Mouse (Mus musculus) kidney, embryonic 16.5 days (tissue): ENCODE measurements around the gene Brd7. TPM values are rescaled to one million over a fixed set of nuclear protein-coding genes. Genes with fewer than 3 reads are reported as not detected.

Experiments used
- ATAC-seq: fragments of 200-750 bp; cut with Nextera tagmentation; 2 replicates; pipeline ENCODE4 v1.8.0; 2017; ENCODE audit warnings: moderate TSS enrichment; ENCODE audit not compliant: low FRiP score, low TSS enrichment
- H3K27ac ChIP-seq: fragments of 300-500 bp; sonication (generic); 2 replicates; pipeline ENCODE4 v1.5.1; 2014; ENCODE audit warnings: low read length
- H3K27me3 ChIP-seq: fragments of 300-500 bp; sonication (generic); 2 replicates; pipeline ENCODE4 v1.6.1; 2014; ENCODE audit warnings: low read length, control low read depth, mixed read lengths; ENCODE audit not compliant: insufficient read depth
- H3K36me3 ChIP-seq: fragments of 300-500 bp; sonication (generic); 2 replicates; pipeline ENCODE4 v1.6.1; 2014; ENCODE audit warnings: low read length, control low read depth, mixed read lengths; ENCODE audit not compliant: insufficient read depth
- H3K4me1 ChIP-seq: fragments of 300-500 bp; sonication (generic); 2 replicates; pipeline ENCODE4 v1.6.1; 2014; ENCODE audit warnings: low read length, control low read depth, mixed read lengths; ENCODE audit not compliant: insufficient read depth
- H3K4me2 ChIP-seq: fragments of 300-500 bp; sonication (generic); replicated peaks from 2 replicates; pipeline ENCODE4 v1.6.1; 2014; ENCODE audit warnings: low read depth, low read length
- H3K4me3 ChIP-seq: fragments of 300-500 bp; sonication (generic); 2 replicates; pipeline ENCODE4 v1.5.1; 2014; ENCODE audit warnings: mild to moderate bottlenecking, low read length
- H3K9ac ChIP-seq: fragments of 300-500 bp; sonication (generic); replicated peaks from 2 replicates; pipeline ENCODE4 v1.6.1; 2014; ENCODE audit warnings: low read length
- H3K9me3 ChIP-seq: fragments of 300-500 bp; sonication (generic); 2 replicates; pipeline ENCODE4 v1.6.1; 2016; ENCODE audit warnings: low read length, control low read depth
- WGBS: fragments of 180-500 bp; shearing (Covaris S2); extraction: QIAGEN DNeasy Blood & Tissue Kit; methylation state at CpG from one replicate; pipeline ENCODE4 v1.1.7; 2014; 5-methylcytosine and 5-hydroxymethylcytosine counted together
- polyA plus RNA-seq: library from polyadenylated mRNA; unstranded; fragments of >200 nt; fragmentation: Nextera tagmentation; extraction: Ambion mirVana; gene quantifications from 2 replicates; pipeline ENCODE4 v1.2.1, GENCODE M21; 2015

Brd7 gene
- polyA plus RNA-seq, 1 experiment from 2014 or later, result 61.1 TPM

GRCm38 (mm10) chr8:88382311-88383163 lies 20.5 kb upstream of the Brd7 start:
- no peaks in the 10 kb centered on the region for H3K4me1 ChIP-seq
- WGBS, result 57% methylated on average over 31 of the region's 31 CpGs
- H3K4me3 ChIP-seq, result no peak overlapping the region
- H3K4me2 ChIP-seq, result no peak overlapping the region; the same call in 1 of the 2 replicates
- H3K27ac ChIP-seq, result no peak overlapping the region
- no peak for ATAC-seq
- H3K36me3 ChIP-seq, result no peaks in the 10 kb centered on the region
- 0 out of 2 replicates have a peak, but pooled peaks cover 3% of the 10 kb centered on the region for H3K9me3 ChIP-seq
- no peaks in the 10 kb centered on the region for H3K27me3 ChIP-seq
- H3K9ac ChIP-seq, result no peak overlapping the region

DNA sequence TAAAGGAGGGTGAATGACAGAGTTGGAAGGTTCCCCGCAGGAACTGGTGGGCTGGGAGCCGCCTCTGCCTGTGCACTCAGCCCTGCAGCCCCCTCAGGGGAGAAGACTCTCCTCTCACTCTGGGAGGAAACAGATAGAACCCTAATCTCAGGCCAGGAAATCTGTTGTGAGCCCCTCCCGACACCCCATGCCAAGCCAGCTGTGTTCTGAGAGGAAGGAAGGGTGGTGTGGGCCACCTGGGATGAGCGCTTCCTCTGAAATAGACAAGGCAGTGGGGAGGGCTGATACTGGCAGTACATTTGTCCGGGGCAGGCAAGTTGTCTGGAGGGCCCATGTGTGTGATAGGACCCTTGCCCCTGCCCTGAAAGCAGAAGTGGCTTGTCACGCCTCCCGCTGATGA lies 18.5 kb upstream of the Brd7 start:
- no peak overlapping the region for H3K9ac ChIP-seq

DNA sequence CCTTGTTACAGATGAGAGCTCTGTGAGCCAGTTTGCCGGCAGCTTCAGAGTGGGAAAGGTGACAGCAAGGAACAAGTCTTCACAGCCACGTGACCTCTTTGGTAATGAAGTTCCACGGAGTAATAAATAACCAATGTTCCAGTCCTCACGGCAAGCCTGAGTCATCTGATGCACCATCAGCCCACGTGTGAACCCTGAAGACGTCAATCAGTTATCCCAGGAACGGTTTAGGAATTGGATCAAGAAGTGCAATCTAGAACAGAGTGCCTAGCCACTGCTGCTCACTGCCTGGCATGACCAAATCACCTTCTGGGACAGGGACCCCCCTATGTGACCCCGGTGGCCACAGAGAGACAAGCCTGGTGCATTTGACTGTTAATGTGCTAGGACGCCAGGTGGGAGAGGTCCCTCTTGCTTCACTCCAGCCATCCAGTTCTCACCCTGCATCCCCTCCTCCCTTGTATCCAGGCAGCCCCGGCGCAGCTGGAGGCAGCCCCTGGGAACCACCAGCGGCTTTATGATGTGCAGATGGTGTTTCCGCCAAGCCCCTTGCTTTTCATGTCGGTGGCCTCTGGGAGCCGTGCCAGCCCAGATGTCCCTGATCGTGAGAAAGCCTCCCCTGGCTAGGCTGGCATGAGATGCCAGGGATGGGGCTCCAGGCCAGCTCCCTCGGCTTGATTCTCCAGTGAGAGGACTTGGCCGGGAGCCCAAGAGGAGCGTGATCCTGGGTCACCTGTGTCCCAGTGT lies 15.0 kb upstream of the Brd7 start:
- Histone ChIP-seq H3K4me2 (no peak overlapping the region), H3K36me3 (no peaks in the 10 kb centered on the region), H3K9me3 (no peaks in the 10 kb centered on the region), H3K4me1 (peaks cover 8% of the 10 kb centered on the region), H3K9ac (no peak overlapping the region), H3K4me3 (no peak overlapping the region), H3K27me3 (no peaks in the 10 kb centered on the region), H3K27ac (no peak overlapping the region)
- 22% methylated on average over 19 of the region's 19 CpGs for WGBS
- peak; percentile 39; the same call in 1 of the 2 replicates for ATAC-seq

More for the DNA sequence above, 18.5 kb upstream of the Brd7 start:
- Histone ChIP-seq H3K27ac (no peak overlapping the region), H3K9me3 (0 out of 2 replicates have a peak, but pooled peaks cover 3% of the 10 kb centered on the region), H3K4me1 (peaks cover 8% of the 10 kb centered on the region), H3K27me3 (no peaks in the 10 kb centered on the region), H3K36me3 (no peaks in the 10 kb centered on the region), H3K4me3 (no peak overlapping the region), H3K4me2 (no peak overlapping the region)
- 0 out of 2 replicates have a peak, but pooled peaks have one; percentile 43 for ATAC-seq
- WGBS, result 74% methylated on average over 7 of the region's 7 CpGs

GRCm38 (mm10) chr8:88371522-88371921 lies 9.5 kb upstream of the Brd7 start:
- ATAC-seq, result no peak
- WGBS, result 93% methylated on average over 2 of the region's 2 CpGs
- no peaks in the 10 kb centered on the region for H3K9me3 ChIP-seq

DNA sequence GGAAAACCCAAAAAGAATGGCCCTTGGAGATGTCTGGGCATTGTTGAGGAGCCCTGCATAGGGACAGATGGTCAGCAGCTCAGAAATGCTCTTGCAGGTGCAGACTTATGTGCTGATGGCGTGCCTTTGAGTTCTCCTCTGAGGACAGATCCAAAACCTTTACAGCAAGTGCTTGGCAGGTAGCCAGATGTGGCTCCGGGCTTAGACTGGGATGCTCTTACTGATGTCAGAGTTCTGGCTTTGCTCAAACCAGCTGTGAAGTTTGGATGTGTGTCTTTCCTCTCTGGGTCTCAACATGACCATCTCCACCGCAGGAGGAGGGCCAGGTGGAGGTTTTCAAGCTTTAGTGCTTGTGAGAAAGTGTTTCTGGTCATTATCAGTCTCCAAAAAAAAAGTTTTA lies 7.8 kb upstream of the Brd7 start:
- H3K9ac ChIP-seq, result no peak overlapping the region
- WGBS, result 51% methylated on average over 3 of the region's 3 CpGs
- peaks cover 7% of the 10 kb centered on the region for H3K4me1 ChIP-seq
- H3K36me3 ChIP-seq, result no peaks in the 10 kb centered on the region
- no peaks in the 10 kb centered on the region for H3K27me3 ChIP-seq
- no peak overlapping the region for H3K27ac ChIP-seq
- ATAC-seq, result no peak
- no peak overlapping the region for H3K4me2 ChIP-seq
- H3K9me3 ChIP-seq, result no peaks in the 10 kb centered on the region
- no peak overlapping the region for H3K4me3 ChIP-seq

More at GRCm38 (mm10) chr8:88371522-88371921, 9.5 kb upstream of the Brd7 start:
- Histone ChIP-seq H3K4me2 (no peak overlapping the region), H3K36me3 (no peaks in the 10 kb centered on the region), H3K9ac (no peak overlapping the region), H3K27me3 (no peaks in the 10 kb centered on the region), H3K27ac (no peak overlapping the region), H3K4me1 (peaks cover 7% of the 10 kb centered on the region), H3K4me3 (no peak overlapping the region)

- H3K4me3 ChIP-seq, result no peak overlapping the region
- H3K4me2 ChIP-seq, result no peak overlapping the region
- H3K4me1 ChIP-seq, result peaks cover 7% of the 10 kb centered on the region
- H3K9me3 ChIP-seq, result no peaks in the 10 kb centered on the region
- 9% methylated on average over 6 of the region's 6 CpGs for WGBS
- H3K27ac ChIP-seq, result no peak overlapping the region
- peak; percentile 92 for ATAC-seq
- no peaks in the 10 kb centered on the region for H3K36me3 ChIP-seq
- no peak overlapping the region for H3K9ac ChIP-seq
- no peaks in the 10 kb centered on the region for H3K27me3 ChIP-seq
Observed at GRCm38 (mm10) chr8:88369221-88369620, 7.2 kb upstream of the Brd7 start.

DNA sequence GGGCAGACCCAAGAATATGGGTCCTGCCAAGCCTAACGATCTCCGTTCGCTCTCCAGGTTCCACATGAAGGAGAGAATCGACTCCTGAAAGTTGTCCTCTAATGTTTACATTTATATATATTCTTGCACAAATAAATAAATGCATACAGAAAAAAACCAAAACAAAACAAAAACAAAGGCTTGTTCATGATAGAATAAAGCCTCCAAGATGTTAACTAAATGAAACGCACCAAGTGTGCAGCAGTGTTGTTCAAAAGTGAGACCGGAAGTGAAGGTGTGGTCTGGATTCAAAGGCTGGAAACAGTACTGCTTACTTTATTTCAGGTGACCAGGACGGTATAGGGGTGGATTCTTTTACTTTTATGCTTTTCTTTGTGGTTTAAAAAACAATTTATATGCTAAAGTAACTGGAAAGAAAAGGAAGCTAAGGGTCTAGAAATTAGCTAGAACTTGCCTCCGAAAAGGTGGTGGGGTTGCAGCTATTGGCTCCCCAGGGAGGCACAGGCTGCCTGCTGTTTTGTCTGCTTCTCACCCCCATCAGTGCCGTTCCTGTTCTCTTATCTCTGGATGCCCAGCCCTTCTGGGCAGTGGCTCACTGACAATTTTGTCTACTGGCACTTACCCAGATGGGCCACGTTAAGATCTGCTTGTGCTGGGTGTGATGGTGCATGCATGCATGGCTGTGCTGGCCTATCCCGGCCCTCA lies 604 bp upstream of the Brd7 start:
- Histone ChIP-seq H3K36me3 (peaks cover 14% of the 10 kb centered on the region), H3K27me3 (no peaks in the 10 kb centered on the region), H3K27ac (0 out of 2 replicates have a peak overlapping the region, but pooled peaks have one; percentile 55), H3K4me1 (peaks cover 18% of the 10 kb centered on the region), H3K9me3 (no peaks in the 10 kb centered on the region), H3K4me3 (peak overlapping the region; percentile 97), H3K4me2 (peak overlapping the region; percentile 94), H3K9ac (peak overlapping the region; percentile 76)
- ATAC-seq, result no peak
- WGBS, result 30% methylated on average over 11 of the region's 11 CpGs

GRCm38 (mm10) chr8:88361044-88361707 lies 818 bp downstream of the Brd7 start:
- under 1% methylated on average over 31 of the region's 31 CpGs for WGBS
- ATAC-seq, result peak; percentile 69; the same call in 1 of the 2 replicates
- H3K27me3 ChIP-seq, result no peaks in the 10 kb centered on the region
- H3K9me3 ChIP-seq, result no peaks in the 10 kb centered on the region
- peaks cover 18% of the 10 kb centered on the region for H3K4me1 ChIP-seq
- H3K4me2 ChIP-seq, result peak overlapping the region; percentile 94
- H3K36me3 ChIP-seq, result peaks cover 25% of the 10 kb centered on the region
- peak overlapping the region; percentile 97 for H3K4me3 ChIP-seq
- H3K27ac ChIP-seq, result peak overlapping the region; percentile 89
- peak overlapping the region; percentile 98 for H3K9ac ChIP-seq

DNA sequence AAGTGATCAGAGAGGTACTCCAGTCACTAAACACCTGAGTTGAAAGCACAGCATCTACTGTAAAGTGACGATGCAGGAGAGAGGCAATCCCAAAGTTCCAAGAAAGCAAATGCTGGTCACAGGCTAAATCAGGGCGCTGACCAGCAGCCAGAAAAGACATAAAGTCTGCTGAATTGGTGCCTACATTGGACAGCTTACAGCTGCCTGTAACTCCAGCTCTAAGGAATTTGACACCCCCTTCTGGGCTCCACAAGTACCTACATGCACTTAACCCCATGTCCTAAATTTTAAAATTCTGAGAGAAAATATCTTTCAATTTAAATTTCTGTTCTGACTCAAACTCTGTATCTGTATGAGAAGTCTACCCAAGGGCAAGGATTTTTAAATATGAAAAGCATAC lies 2.0 kb downstream of the Brd7 start:
- H3K27me3 ChIP-seq, result no peaks in the 10 kb centered on the region
- ATAC-seq, result no peak
- peaks cover 18% of the 10 kb centered on the region for H3K4me1 ChIP-seq
- H3K9ac ChIP-seq, result no peak overlapping the region
- H3K36me3 ChIP-seq, result peaks cover 37% of the 10 kb centered on the region
- H3K9me3 ChIP-seq, result no peaks in the 10 kb centered on the region
- H3K4me2 ChIP-seq, result peak overlapping the region; percentile 94
- no peak overlapping the region for H3K27ac ChIP-seq
- 50% methylated on average over 2 of the region's 2 CpGs for WGBS
- peak overlapping the region; percentile 97; the same call in 1 of the 2 replicates for H3K4me3 ChIP-seq
